Mouse (Mus musculus) forebrain, embryonic 13.5 days (tissue): ENCODE measurements at regions not wholly inside any gene's neighbourhood (a gene's known extent, or its start where the extent isn't known, plus 50 kb on each side); places are given as distances from the start of the nearest gene placed in this dataset.

Experiments
- ATAC-seq: fragments of 200-750 bp; cut with Nextera tagmentation; 2 replicates; pipeline ENCODE4 v1.8.0; 2017
- H3K27ac ChIP-seq: fragments of 300-500 bp; sonication (generic); 2 replicates; pipeline ENCODE4 v1.5.1; 2015; ENCODE audit warnings: inconsistent platforms, mild to moderate bottlenecking, moderate library complexity
- H3K27me3 ChIP-seq: fragments of 300-500 bp; sonication (generic); 2 replicates; pipeline ENCODE4 v1.6.1; 2015; ENCODE audit warnings: mild to moderate bottlenecking, inconsistent platforms
- H3K36me3 ChIP-seq: fragments of 300-500 bp; sonication (generic); 2 replicates; pipeline ENCODE4 v1.6.1; 2015; ENCODE audit warnings: mild to moderate bottlenecking, inconsistent platforms; ENCODE audit not compliant: poor library complexity, severe bottlenecking
- H3K4me1 ChIP-seq: fragments of 300-500 bp; sonication (generic); 2 replicates; pipeline ENCODE4 v1.6.1; 2015; ENCODE audit warnings: inconsistent platforms
- H3K4me2 ChIP-seq: fragments of 300-500 bp; sonication (generic); 2 replicates; pipeline ENCODE4 v1.6.1; 2015; ENCODE audit warnings: inconsistent platforms, mild to moderate bottlenecking, moderate library complexity
- H3K4me3 ChIP-seq: fragments of 300-500 bp; sonication (generic); 2 replicates; pipeline ENCODE4 v1.5.1; 2015; ENCODE audit warnings: mild to moderate bottlenecking, inconsistent platforms
- H3K9ac ChIP-seq: fragments of 300-500 bp; sonication (generic); 2 replicates; pipeline ENCODE4 v1.6.1; 2015; ENCODE audit warnings: mild to moderate bottlenecking, inconsistent platforms
- H3K9me3 ChIP-seq: fragments of 300-500 bp; sonication (generic); replicated peaks from 2 replicates; pipeline ENCODE4 v1.6.1; 2016; ENCODE audit warnings: inconsistent platforms
- WGBS: fragments of 180-500 bp; shearing (Covaris S2); methylation state at CpG from one replicate; pipeline ENCODE4 v1.1.7; 2015; 5-methylcytosine and 5-hydroxymethylcytosine counted together

GRCm38 (mm10) chr4:105924781-105925382, 135.2 kb downstream of the Gm12728 start:
- 91% methylated on average over 6 of the region's 6 CpGs for WGBS

GRCm38 (mm10) chr4:105925506-105925905, 135.8 kb downstream of the Gm12728 start:
- no peaks in the 10 kb centered on the region for H3K27me3 ChIP-seq
- no peak overlapping the region for H3K27ac ChIP-seq
- H3K36me3 ChIP-seq, result no peaks in the 10 kb centered on the region
- ATAC-seq, result no peak
- H3K9ac ChIP-seq, result no peak overlapping the region
- no peak overlapping the region for H3K4me2 ChIP-seq
- no peaks in the 10 kb centered on the region for H3K9me3 ChIP-seq
- no peaks in the 10 kb centered on the region for H3K4me1 ChIP-seq
- WGBS, result 79% methylated on average over 2 of the region's 2 CpGs
- no peak overlapping the region for H3K4me3 ChIP-seq

More at GRCm38 (mm10) chr4:105924781-105925382, 135.2 kb downstream of the Gm12728 start:
- Histone ChIP-seq H3K27ac (no peak overlapping the region), H3K9ac (no peak overlapping the region), H3K4me2 (no peak overlapping the region), H3K27me3 (no peaks in the 10 kb centered on the region), H3K4me1 (no peaks in the 10 kb centered on the region), H3K36me3 (no peaks in the 10 kb centered on the region), H3K4me3 (no peak overlapping the region), H3K9me3 (no peaks in the 10 kb centered on the region)
- no peak for ATAC-seq

DNA sequence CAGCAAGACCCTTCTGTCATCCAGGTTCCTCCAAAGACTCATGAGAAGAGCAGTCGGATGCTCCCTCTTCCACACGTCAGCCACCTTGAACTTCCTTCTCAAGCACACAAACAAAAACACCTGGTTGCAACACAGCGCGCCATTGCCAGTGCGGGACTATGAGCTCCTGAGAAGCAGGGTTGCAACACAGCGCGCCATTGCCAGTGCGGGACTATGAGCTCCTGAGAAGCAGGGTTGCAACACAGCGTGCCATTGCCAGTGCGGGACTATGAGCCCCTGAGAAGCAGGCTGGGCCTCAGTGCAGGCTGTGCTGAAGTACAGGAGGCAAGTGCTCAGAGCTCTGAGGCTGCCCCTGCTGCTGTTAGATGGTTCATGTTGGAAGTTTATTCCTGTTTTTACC, 140.0 kb downstream of the Gm12728 start:
- no peaks in the 10 kb centered on the region for H3K4me1 ChIP-seq
- 95% methylated on average over 10 of the region's 10 CpGs for WGBS
- ATAC-seq, result no peak

DNA sequence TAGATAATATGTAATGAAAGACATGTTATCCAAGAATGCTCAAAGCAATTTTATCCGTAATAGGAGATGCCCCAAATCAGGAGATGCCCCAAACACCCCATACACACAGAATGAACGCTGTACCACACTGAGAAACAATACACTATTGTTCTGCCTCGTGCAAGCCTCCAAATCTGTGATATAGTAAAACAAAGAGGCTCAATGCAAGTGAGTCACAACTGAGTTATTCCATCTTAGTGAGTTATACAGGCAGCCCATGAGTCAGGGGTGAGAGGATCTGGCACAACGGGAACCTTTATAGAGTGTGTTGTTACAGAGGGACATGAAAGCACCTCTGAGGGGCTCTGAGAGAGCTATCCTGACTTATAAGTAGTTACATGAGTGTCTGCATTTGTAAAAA, 145.3 kb downstream of the Gm12728 start:
- Histone ChIP-seq H3K36me3 (no peaks in the 10 kb centered on the region), H3K27ac (no peak overlapping the region), H3K9me3 (no peaks in the 10 kb centered on the region), H3K4me1 (no peaks in the 10 kb centered on the region), H3K4me3 (no peak overlapping the region), H3K27me3 (no peaks in the 10 kb centered on the region), H3K4me2 (no peak overlapping the region), H3K9ac (no peak overlapping the region)
- WGBS, result 55% methylated on average over 4 of the region's 4 CpGs
- ATAC-seq, result no peak

More for the DNA sequence above, 140.0 kb downstream of the Gm12728 start:
- no peak overlapping the region for H3K9ac ChIP-seq
- no peak overlapping the region for H3K4me3 ChIP-seq
- no peaks in the 10 kb centered on the region for H3K9me3 ChIP-seq
- H3K4me2 ChIP-seq, result no peak overlapping the region
- H3K36me3 ChIP-seq, result no peaks in the 10 kb centered on the region
- H3K27me3 ChIP-seq, result no peaks in the 10 kb centered on the region
- H3K27ac ChIP-seq, result no peak overlapping the region

GRCm38 (mm10) chr4:105936755-105937514, 147.3 kb downstream of the Gm12728 start:
- H3K9ac ChIP-seq, result no peak overlapping the region
- WGBS, result 94% methylated on average over 7 of the region's 7 CpGs
- no peak overlapping the region for H3K4me3 ChIP-seq
- no peaks in the 10 kb centered on the region for H3K36me3 ChIP-seq
- no peaks in the 10 kb centered on the region for H3K9me3 ChIP-seq
- H3K27ac ChIP-seq, result no peak overlapping the region
- no peak for ATAC-seq
- no peaks in the 10 kb centered on the region for H3K27me3 ChIP-seq
- H3K4me1 ChIP-seq, result no peaks in the 10 kb centered on the region
- H3K4me2 ChIP-seq, result no peak overlapping the region

DNA sequence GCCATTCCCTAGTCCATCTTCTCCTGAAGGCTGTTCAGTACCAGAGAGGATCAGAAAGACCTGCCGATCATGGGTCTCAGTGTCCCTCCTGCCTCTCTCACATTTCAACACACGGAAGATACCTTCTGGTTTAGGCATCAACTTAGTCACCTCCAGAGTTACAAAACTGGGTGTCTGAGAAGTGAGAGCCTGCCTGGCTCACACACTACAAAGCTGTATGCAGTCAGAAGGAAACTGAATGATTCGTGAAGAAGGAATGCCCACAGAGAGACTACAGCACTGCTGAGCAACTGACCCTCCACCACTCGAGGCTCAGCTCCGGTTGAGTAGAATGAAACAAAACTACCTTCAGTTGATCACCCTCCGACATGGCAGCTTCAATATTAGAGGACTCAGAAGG, 147.9 kb downstream of the Gm12728 start:
- H3K27ac ChIP-seq, result no peak overlapping the region
- no peaks in the 10 kb centered on the region for H3K27me3 ChIP-seq
- ATAC-seq, result no peak
- no peak overlapping the region for H3K4me3 ChIP-seq
- no peak overlapping the region for H3K4me2 ChIP-seq
- H3K4me1 ChIP-seq, result no peaks in the 10 kb centered on the region
- 88% methylated on average over 6 of the region's 6 CpGs for WGBS
- no peaks in the 10 kb centered on the region for H3K36me3 ChIP-seq
- no peak overlapping the region for H3K9ac ChIP-seq
- no peaks in the 10 kb centered on the region for H3K9me3 ChIP-seq

GRCm38 (mm10) chr4:105938886-105939285, 149.2 kb downstream of the Gm12728 start:
- H3K4me2 ChIP-seq, result no peak overlapping the region
- no peak overlapping the region for H3K4me3 ChIP-seq
- no peak overlapping the region for H3K9ac ChIP-seq
- 84% methylated on average over 11 of the region's 11 CpGs for WGBS
- no peaks in the 10 kb centered on the region for H3K9me3 ChIP-seq
- no peak overlapping the region for H3K27ac ChIP-seq
- no peaks in the 10 kb centered on the region for H3K36me3 ChIP-seq
- no peak for ATAC-seq
- no peaks in the 10 kb centered on the region for H3K27me3 ChIP-seq
- no peaks in the 10 kb centered on the region for H3K4me1 ChIP-seq

DNA sequence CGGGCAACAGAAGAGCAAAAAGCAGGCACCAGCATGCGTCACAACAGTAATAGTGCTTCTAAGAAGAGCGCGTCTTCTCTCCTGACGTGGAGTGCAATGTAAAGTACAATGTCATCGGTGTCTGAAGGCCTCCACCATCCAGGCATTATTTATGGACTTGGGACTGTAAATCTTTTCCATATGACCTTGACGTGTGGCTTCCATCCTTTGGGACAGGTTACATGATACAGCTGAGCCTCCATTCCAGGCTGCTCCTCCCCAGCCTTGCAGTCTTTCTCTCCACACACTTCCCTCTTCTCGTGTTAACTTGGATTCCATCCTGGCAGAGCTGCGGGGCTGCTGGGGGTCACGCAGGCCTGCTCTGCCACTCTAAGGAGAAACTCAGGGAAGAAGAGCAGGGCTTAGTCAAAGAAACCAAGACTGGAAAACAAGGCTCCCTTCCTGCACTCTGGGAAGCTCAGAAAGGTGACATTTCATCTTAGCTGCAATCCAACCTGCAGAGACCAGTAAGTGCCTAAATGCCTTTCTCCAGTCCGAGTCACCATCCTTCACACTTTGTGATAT, 150.0 kb downstream of the Gm12728 start:
- no peak overlapping the region for H3K9ac ChIP-seq
- no peak overlapping the region for H3K27ac ChIP-seq

GRCm38 (mm10) chr4:105940891-105941290, 151.2 kb downstream of the Gm12728 start:
- no peak overlapping the region for H3K4me2 ChIP-seq
- WGBS, result 91% methylated on average over 7 of the region's 7 CpGs
- no peak overlapping the region for H3K9ac ChIP-seq
- H3K27ac ChIP-seq, result no peak overlapping the region
- no peak overlapping the region for H3K4me3 ChIP-seq
- no peaks in the 10 kb centered on the region for H3K36me3 ChIP-seq
- no peaks in the 10 kb centered on the region for H3K27me3 ChIP-seq
- H3K9me3 ChIP-seq, result no peaks in the 10 kb centered on the region
- no peak for ATAC-seq
- H3K4me1 ChIP-seq, result no peaks in the 10 kb centered on the region

More for the DNA sequence above, 150.0 kb downstream of the Gm12728 start:
- Histone ChIP-seq H3K36me3 (no peaks in the 10 kb centered on the region), H3K4me1 (no peaks in the 10 kb centered on the region), H3K4me3 (no peak overlapping the region), H3K9me3 (no peaks in the 10 kb centered on the region), H3K27me3 (no peaks in the 10 kb centered on the region), H3K4me2 (no peak overlapping the region)
- 88% methylated on average over 11 of the region's 11 CpGs for WGBS
- no peak for ATAC-seq

GRCm38 (mm10) chr4:105941785-105942184, 152.1 kb downstream of the Gm12728 start:
- Histone ChIP-seq H3K36me3 (no peaks in the 10 kb centered on the region), H3K4me1 (no peaks in the 10 kb centered on the region), H3K4me2 (no peak overlapping the region), H3K4me3 (no peak overlapping the region), H3K27me3 (no peaks in the 10 kb centered on the region), H3K9me3 (no peaks in the 10 kb centered on the region), H3K9ac (no peak overlapping the region), H3K27ac (no peak overlapping the region)
- ATAC-seq, result no peak
- WGBS, result 43% methylated on average over 7 of the region's 7 CpGs

GRCm38 (mm10) chr4:105944962-105945361, 155.3 kb downstream of the Gm12728 start:
- Histone ChIP-seq H3K27ac (no peak overlapping the region), H3K4me2 (no peak overlapping the region), H3K36me3 (no peaks in the 10 kb centered on the region), H3K27me3 (no peaks in the 10 kb centered on the region), H3K9me3 (no peaks in the 10 kb centered on the region), H3K9ac (no peak overlapping the region), H3K4me3 (no peak overlapping the region), H3K4me1 (no peaks in the 10 kb centered on the region)
- no peak for ATAC-seq
- WGBS, result 76% methylated on average over 5 of the region's 5 CpGs

DNA sequence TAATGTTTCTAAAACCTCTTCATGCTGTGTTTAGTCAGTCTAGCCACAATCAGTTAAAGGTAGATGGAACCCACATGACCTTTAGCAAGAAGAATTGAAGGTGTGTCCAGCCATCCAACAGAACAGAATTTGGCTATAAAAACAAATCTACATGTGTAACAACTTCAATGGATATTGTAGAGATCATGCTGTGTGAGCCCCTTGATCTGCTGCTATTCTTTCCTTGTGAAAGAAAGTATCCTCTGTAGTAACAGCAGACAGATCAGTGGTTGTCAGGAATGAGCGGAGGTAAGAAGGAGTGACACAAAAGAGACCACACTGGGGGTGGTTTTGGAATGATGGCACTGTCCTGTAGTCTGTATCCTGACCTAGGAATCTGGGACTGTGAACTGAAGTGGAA, 156.3 kb downstream of the Gm12728 start:
- H3K9me3 ChIP-seq, result no peaks in the 10 kb centered on the region
- no peak overlapping the region for H3K9ac ChIP-seq
- no peaks in the 10 kb centered on the region for H3K27me3 ChIP-seq
- no peak overlapping the region for H3K4me3 ChIP-seq
- 56% methylated on average over 1 of the region's 1 CpGs for WGBS
- no peaks in the 10 kb centered on the region for H3K4me1 ChIP-seq
- ATAC-seq, result no peak
- H3K4me2 ChIP-seq, result no peak overlapping the region
- H3K27ac ChIP-seq, result no peak overlapping the region
- no peaks in the 10 kb centered on the region for H3K36me3 ChIP-seq
